Mouse (Mus musculus) gastrocnemius, postnatal 14 days (tissue): ENCODE data around the gene Olfr1500. TPM values are rescaled to one million over a fixed set of nuclear protein-coding genes. Genes with fewer than 3 reads are reported as not detected.
"Not testable (repeated sequence)": the region's sequence is repeated elsewhere in the genome, so short reads cannot be mapped to it uniquely, and the experiment has no call there.

Source experiments
- DNase-seq: peaks from one replicate; pipeline ENCODE4 v3.0.0; 2021; ENCODE audit warnings: mixed read lengths
- intact Hi-C: fragments of 180-260 bp; cut with DNase I; formaldehyde crosslinking; loops from one replicate; pipeline ENCODE4 v1.15.1; 2025; ENCODE audit warnings: low total_unique reads
- long read RNA-seq, 2 experiments: library from polyadenylated mRNA; stranded (forward); transcript quantifications; one replicate each; pipeline ENCODE4 v2.0.0; 2021
- total RNA-seq, 2 experiments: library from RNA; stranded (reverse); gene quantifications; 2 replicates each; pipeline ENCODE4 v1.2.3; 2021

The Olfr1500 gene
- not detected for total RNA-seq
- long read RNA-seq, experiment 1 = 0 reads
- long read RNA-seq, experiment 2 = 0 reads

- intact Hi-C loops = no loop called here
Observed at GRCm38 (mm10) chr19:13830388-13830787, at the start of gene Olfr1500. Gene Olfr1500, minus strand, starts transcription at chr19:13830488.

DNA sequence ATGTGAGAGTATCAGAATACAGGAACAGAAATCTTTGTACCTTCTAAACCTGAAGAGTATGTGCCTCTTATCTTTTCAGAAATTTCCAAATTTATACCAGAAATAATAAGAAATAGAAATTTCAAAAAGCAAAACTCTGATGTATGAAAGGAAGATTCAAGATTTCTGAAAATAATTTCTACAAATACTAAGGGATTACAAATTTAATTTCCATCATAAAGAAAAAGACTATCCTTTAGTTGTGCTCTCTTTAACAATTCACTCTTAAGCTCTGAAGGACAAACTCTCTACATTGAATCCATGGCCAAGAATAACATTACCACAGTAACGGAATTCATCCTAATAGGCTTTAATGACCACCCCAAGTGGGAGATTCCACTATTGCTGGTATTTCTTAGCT is 31.2 kb upstream of the Olfr1500 start, which contains the start of gene Olfr1502:
TSS of gene Olfr1502 (plus strand) at position 301 of the 400 bp plus-strand sequence.
- DNase-seq = no peak
- intact Hi-C loops = no loop called here

More at GRCm38 (mm10) chr19:13830388-13830787, at the start of gene Olfr1500:
- DNase-seq = no peak

- DNase-seq, intact Hi-C loops: not testable (repeated sequence)
Observed at GRCm38 (mm10) chr19:13850592-13850991, 20.3 kb upstream of the Olfr1500 start, which contains the start of gene Olfr1501. Gene Olfr1501, minus strand, starts transcription at chr19:13850692.

DNA sequence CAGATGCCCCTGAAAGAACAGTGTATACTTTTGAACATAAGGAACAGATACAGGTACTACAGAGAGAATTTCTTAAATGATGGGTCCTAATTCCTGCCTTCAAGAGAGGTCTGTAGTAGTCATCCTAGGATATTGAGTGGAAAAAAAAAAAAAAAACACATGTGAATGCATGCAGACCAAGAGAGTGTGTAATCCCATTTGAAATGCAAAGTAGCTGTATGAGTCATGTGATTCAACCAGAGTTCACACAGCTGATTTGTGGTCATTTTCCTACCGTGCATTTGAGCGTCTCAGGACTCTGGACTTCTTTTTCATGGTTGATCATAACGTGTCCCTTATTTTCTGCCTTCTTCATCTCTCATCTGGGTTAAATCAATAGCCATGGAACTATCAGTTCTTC is 1.8 kb downstream of the Olfr1500 start:
- intact Hi-C loops = no loop called here
- no peak for DNase-seq

DNA sequence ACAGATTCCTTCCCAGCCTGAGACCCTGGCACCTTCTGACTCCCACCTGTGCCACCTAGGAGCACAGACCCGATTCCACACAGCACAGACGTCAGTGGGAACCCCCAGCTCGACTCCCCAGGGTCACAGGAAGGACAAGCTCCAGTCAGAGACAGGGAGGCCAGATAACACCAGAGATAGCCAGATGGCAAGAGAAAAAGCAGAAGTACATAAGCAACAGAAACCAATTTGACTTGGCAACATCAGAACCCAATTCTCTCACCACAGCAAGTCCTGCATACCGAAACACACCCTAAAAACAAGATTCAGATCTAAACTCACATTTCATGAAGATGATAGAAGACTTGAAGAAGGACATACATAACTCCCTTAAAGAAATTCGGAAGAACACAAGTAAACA is 9.4 kb downstream of the Olfr1500 start:
- DNase-seq = no peak
- intact Hi-C loops = no loop called here

DNA sequence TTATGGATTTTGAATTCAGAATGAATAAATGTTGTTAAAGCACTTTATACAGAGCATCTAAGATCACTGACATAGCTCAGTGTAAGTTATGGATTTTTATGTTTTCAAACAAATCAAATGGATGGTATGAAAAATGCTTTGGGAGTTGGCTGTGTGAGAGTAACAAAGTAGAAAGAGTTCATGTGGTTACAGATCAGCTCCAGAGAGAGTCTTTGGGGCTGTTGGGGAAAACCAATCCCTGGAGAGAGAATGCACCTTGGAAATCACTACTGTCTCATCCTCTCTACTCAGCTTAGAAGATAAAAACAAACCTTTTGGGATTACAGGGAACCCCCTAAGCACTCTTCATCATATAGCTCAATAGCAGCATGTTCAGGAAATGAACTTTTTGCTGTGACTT is 10.9 kb downstream of the Olfr1500 start, which contains the start of gene Olfr1499:
TSS of gene Olfr1499 (minus strand) at position 101 of the 400 bp plus-strand sequence.
- no peak for DNase-seq
- intact Hi-C loops = loop anchor here (10.0 kb wide), 1 partner anchor 1295 kb away; no protein-coding TSS in a partner anchor

- intact Hi-C loops = loop anchor here (10.0 kb wide), 1 partner anchor 1294 kb away; no protein-coding TSS in a partner anchor
- no peak for DNase-seq
Observed at GRCm38 (mm10) chr19:13818827-13819226, 11.5 kb downstream of the Olfr1500 start.

DNA sequence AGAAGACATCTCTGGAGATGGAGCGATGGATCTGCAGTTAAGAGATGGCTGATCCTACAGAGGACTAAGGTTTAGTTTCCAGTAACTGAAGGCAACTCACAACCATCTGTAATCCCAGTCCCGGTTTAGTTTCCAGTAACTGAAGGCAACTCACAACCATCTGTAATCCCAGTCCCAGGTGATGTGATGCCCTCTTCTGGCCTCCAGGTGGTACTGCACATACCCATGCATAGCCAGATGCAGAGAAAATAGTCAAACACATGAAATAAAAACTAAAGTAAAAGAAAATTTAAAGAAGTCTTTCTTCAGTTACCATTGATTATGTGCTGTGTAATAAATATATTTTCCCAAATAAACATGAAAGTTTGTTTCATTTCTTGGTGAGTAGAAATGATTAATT is 17.5 kb downstream of the Olfr1500 start:
- no peak for DNase-seq
- intact Hi-C loops = loop anchor here (10.0 kb wide), 1 partner anchor 1288 kb away; no protein-coding TSS in a partner anchor

DNA sequence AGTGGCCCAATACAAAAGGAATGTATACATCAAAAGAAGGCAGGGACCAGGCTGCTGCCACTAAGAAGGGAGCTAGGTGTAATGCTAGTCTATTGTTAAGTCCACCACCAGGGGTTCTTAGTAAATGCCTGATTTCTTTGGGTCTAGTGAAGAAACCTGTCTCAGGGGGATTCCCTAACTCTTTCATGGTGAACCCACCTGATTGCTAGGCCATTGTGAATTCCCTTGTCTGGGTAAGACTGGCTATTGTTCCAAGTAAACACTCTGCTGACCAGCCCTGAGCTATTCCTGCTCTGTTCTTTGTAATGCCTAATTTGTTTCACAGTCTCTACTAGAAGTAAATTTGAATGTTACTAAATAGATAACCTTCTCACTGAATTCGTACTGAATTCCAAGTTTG is 24.8 kb downstream of the Olfr1500 start:
- DNase-seq, intact Hi-C loops: not testable (repeated sequence)

DNA sequence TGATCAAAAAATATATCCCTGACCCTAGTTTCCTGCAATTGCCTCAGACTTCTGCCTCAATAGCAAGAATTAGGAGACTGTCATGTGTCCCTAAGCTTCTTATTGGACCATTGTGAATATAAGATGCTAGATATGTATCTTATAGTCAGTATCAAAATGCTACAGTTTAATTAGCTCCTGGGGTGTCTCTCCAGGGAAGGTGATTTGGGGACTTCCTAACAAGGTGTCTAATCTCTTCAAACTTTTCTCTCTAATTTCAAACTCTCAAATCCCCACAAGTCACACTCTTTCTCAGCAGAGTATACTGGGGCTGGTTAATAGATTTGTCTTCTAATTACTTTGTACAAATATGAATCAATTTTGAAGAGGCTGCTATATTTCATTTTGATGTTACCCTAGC is 32.2 kb downstream of the Olfr1500 start, which contains the start of gene Olfr1497:
TSS of gene Olfr1497 (minus strand) at position 101 of the 400 bp plus-strand sequence.
- intact Hi-C loops = no loop called here

GRCm38 (mm10) chr19:13777578-13777977 is 52.7 kb downstream of the Olfr1500 start, which contains the start of gene Olfr1496:
Gene Olfr1496, plus strand, starts transcription at chr19:13777878.
- no peak for DNase-seq
- intact Hi-C loops = no loop called here

More for the DNA sequence above, 32.2 kb downstream of the Olfr1500 start, which contains the start of gene Olfr1497:
- DNase-seq = no peak

Other genes starting within 250 kb of the Olfr1500 start
- not detected for gene Olfr1484, start 247.0 kb downstream of the Olfr1500 start, total RNA-seq
- not detected for gene Olfr1487, start 213.1 kb downstream of the Olfr1500 start, total RNA-seq
- not detected for gene Olfr1489, start 198.9 kb downstream of the Olfr1500 start, total RNA-seq
- gene Olfr1490, start 179.4 kb downstream of the Olfr1500 start, total RNA-seq = not detected
- not detected for gene Olfr1491, start 133.2 kb downstream of the Olfr1500 start, total RNA-seq
- not detected for gene Olfr1493-ps1, start 107.2 kb downstream of the Olfr1500 start, total RNA-seq
- not detected for gene Olfr1494, start 90.8 kb downstream of the Olfr1500 start, total RNA-seq
- gene Olfr1495, start 65.9 kb downstream of the Olfr1500 start, total RNA-seq = not detected
- not detected for gene Olfr1496, start 52.6 kb downstream of the Olfr1500 start, total RNA-seq
- gene Olfr1497, start 32.3 kb downstream of the Olfr1500 start, total RNA-seq = not detected
- gene Olfr1499, start 11.0 kb downstream of the Olfr1500 start, total RNA-seq = not detected
- not detected for gene Olfr1501, start 20.2 kb upstream of the Olfr1500 start, total RNA-seq
- gene Olfr1502, start 31.3 kb upstream of the Olfr1500 start, total RNA-seq = not detected
- not detected for gene Olfr1504, start 67.4 kb upstream of the Olfr1500 start, total RNA-seq
- gene Olfr1505, start 83.0 kb upstream of the Olfr1500 start, total RNA-seq = not detected